Mouse (Mus musculus): Measurements from ENCODE around the gene Hexim1. TPM values are rescaled to one million over a fixed set of nuclear protein-coding genes. Genes with fewer than 3 reads are reported as not detected.

Hexim1 gene
- polyA plus RNA-seq, 1 experiment from 2014 or later, result 4.6 TPM

DNA sequence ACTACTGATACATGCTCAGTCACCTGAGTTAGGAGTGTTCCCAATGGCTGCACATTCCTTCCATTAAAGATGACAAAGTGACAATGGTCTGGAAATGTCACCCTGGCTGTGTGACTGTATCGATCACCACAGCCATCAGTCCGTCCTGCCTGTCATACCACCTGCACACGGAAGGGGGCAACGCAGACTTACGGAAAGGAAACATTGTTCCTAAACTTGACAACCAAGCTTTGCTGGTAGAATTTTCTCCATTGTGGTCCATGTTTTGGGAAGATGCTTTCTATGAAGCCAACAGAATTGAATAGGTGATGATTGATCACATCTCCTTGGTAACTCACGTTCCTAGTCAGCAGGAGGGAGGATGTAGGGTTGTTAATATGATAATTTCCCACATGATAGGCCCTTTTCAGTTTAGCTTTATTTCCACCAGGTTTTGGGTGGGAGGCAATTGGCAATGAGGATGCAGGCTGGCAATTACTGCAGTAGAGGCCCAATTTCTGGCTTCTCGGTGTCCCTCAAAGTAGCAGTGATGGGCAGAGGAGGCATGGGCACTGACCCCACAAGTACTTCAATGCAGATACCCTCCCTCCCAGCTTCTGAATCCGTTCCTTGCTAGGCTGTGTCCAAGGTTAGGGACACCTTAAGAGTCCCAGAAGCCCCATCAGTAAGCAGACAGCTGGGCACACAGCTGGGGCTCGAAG, 52.8 kb downstream of the Hexim1 start:
- H3K4me2 ChIP-seq (ENCODE audit: low read depth, low read length, severe bottlenecking), result no peak overlapping the region
- DNase-seq (ENCODE audit: low spot score) (no peak), ATAC-seq (replicated peaks; ENCODE audit: low FRiP score) (no peak)
- H3K9ac ChIP-seq (ENCODE audit: low read length), result no peak overlapping the region
- no peaks in the 10 kb centered on the region for H3K9me3 ChIP-seq (ENCODE audit: control insufficient read depth, low read length)
- WGBS, result 27% methylated on average over 9 of the region's 9 CpGs
- no peaks in the 10 kb centered on the region for H3K36me3 ChIP-seq (ENCODE audit: control insufficient read depth, insufficient read depth, low read length)
- peaks cover 6% of the 10 kb centered on the region; the same call in 1 of the 2 replicates for H3K4me1 ChIP-seq (replicated peaks; ENCODE audit: control insufficient read depth, insufficient read depth, low read length)
- H3K4me3 ChIP-seq (ENCODE audit: low read depth, low read length), result no peak overlapping the region
- peaks cover 39% of the 10 kb centered on the region for H3K27me3 ChIP-seq (ENCODE audit: control insufficient read depth, insufficient read depth, low read length)
- H3K27ac ChIP-seq (ENCODE audit: low read depth, low read length), result no peak overlapping the region

Other genes starting within 250 kb of the Hexim1 start
- 317 and 330 TPM in 2 replicates for gene Eftud2, start 235.2 kb upstream of the Hexim1 start, polyA plus RNA-seq (2014; fragmentation: Nextera tagmentation; extraction: Ambion mirVana)
- 2.3 and 3.5 TPM in 2 replicates for gene Ccdc103, start 235.0 kb upstream of the Hexim1 start, polyA plus RNA-seq (2014; fragmentation: Nextera tagmentation; extraction: Ambion mirVana)
- gene Fam187a, start 231.1 kb upstream of the Hexim1 start, polyA plus RNA-seq (2014; fragmentation: Nextera tagmentation; extraction: Ambion mirVana), result not detected in 2 replicates
- 0.09 TPM in 1 of 2 replicates, not detected in the other for gene Gfap, start 215.3 kb upstream of the Hexim1 start, polyA plus RNA-seq (2014; fragmentation: Nextera tagmentation; extraction: Ambion mirVana)
- gene Kif18b, start 191.1 kb upstream of the Hexim1 start, polyA plus RNA-seq (2014; fragmentation: Nextera tagmentation; extraction: Ambion mirVana), result 13.0 and 13.3 TPM in 2 replicates
- gene C1ql1, start 169.5 kb upstream of the Hexim1 start, polyA plus RNA-seq (2014; fragmentation: Nextera tagmentation; extraction: Ambion mirVana), result 3.9 and 4.5 TPM in 2 replicates
- gene Nmt1, start 88.0 kb upstream of the Hexim1 start, polyA plus RNA-seq (2014; fragmentation: Nextera tagmentation; extraction: Ambion mirVana), result 53.8 and 58.6 TPM in 2 replicates
- 276 and 295 TPM in 2 replicates for gene Dcakd, start 87.9 kb upstream of the Hexim1 start, polyA plus RNA-seq (2014; fragmentation: Nextera tagmentation; extraction: Ambion mirVana)
- gene Plcd3, start 14.6 kb upstream of the Hexim1 start, polyA plus RNA-seq (2014; fragmentation: Nextera tagmentation; extraction: Ambion mirVana), result 0.69 and 0.86 TPM in 2 replicates
- 7.8 and 8.1 TPM in 2 replicates for gene Acbd4, start 14.5 kb upstream of the Hexim1 start, polyA plus RNA-seq (2014; fragmentation: Nextera tagmentation; extraction: Ambion mirVana)
- gene Hexim2, start 16.2 kb downstream of the Hexim1 start, polyA plus RNA-seq (2014; fragmentation: Nextera tagmentation; extraction: Ambion mirVana), result 8.7 and 9.2 TPM in 2 replicates
- gene Fmnl1, start 54.9 kb downstream of the Hexim1 start, polyA plus RNA-seq (2014; fragmentation: Nextera tagmentation; extraction: Ambion mirVana), result 0.76 and 1.8 TPM in 2 replicates
- 0.23 and 0.32 TPM in 2 replicates for gene 1700023F06Rik, start 92.3 kb downstream of the Hexim1 start, polyA plus RNA-seq (2014; fragmentation: Nextera tagmentation; extraction: Ambion mirVana)
- gene Spata32, start 102.2 kb downstream of the Hexim1 start, polyA plus RNA-seq (2014; fragmentation: Nextera tagmentation; extraction: Ambion mirVana), result not detected in 2 replicates
- 3.8 and 4.6 TPM in 2 replicates for gene Map3k14, start 151.2 kb downstream of the Hexim1 start, polyA plus RNA-seq (2014; fragmentation: Nextera tagmentation; extraction: Ambion mirVana)
- gene Arhgap27, start 247.5 kb downstream of the Hexim1 start, polyA plus RNA-seq (2014; fragmentation: Nextera tagmentation; extraction: Ambion mirVana), result 3.2 TPM in 2 replicates

Measured in forebrain, embryonic 11.5 days (tissue).